Mouse (Mus musculus): ENCODE results near the gene 1700067K01Rik.

DNA sequence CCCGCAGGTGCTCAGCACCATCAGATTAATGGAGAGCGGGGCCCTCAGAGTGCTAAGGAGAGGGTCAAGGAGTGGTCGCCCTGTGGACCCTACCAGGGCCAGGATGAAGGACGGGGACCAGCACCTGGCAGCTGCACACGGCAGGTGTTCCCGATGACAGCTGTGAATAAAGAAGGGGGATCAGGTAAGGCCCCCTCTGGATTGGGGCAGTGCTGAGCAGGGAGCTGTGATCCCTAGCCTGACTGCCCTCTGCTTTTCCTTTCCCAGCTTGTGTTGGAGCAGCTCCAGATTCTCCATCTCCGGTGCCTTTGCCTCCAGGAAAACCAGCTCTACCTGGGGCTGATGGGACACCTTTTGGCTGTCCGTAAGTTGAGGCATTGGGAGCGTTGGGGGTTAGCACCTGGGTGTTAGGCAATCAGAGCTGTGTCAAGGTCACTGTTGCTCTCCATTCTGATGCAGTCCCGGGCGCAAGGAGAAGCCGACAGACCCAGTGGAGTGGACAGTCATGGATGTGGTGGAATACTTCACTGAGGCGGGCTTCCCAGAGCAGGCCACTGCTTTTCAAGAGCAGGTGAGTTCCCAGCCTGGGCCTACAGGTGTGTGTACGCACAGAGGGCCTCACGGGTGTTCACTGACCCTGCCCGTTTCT lies 2.1 kb upstream of the 1700067K01Rik start:
- TF ChIP-seq CTCF (conservative IDR thresholded peaks at IDR 0.05; ENCODE audit: low read length) (no peak), NANOG (IDR thresholded peaks at IDR 0.05; ENCODE audit: borderline replicate concordance, low read length) (no peak)
